Mouse (Mus musculus) stomach, postnatal 0 days (tissue): ENCODE measurements around the gene 4930415O20Rik. TPM values are rescaled to one million over a fixed set of nuclear protein-coding genes. Genes with fewer than 3 reads are reported as not detected.

Experiments
- ATAC-seq: fragments of 200-750 bp; cut with Nextera tagmentation; 2 replicates; pipeline ENCODE4 v1.8.0; 2017; ENCODE audit not compliant: low FRiP score, low TSS enrichment
- DNase-seq: peaks from one replicate; pipeline ENCODE4 v3.0.0-alpha.2; 2016; ENCODE audit warnings: low spot score
- H3K27ac ChIP-seq: fragments of 300-500 bp; sonication (generic); replicated peaks from 2 replicates; pipeline ENCODE4 v1.5.1; 2014; ENCODE audit warnings: mild to moderate bottlenecking, control low read depth
- H3K27me3 ChIP-seq: fragments of 300-500 bp; sonication (generic); 2 replicates; pipeline ENCODE4 v1.6.1; 2014; ENCODE audit warnings: low read length; ENCODE audit not compliant: control insufficient read depth, insufficient read depth
- H3K36me3 ChIP-seq: fragments of 300-500 bp; sonication (generic); 2 replicates; pipeline ENCODE4 v1.6.1; 2014; ENCODE audit warnings: low read length, mixed read lengths; ENCODE audit not compliant: control insufficient read depth, insufficient read depth
- H3K4me1 ChIP-seq: fragments of 300-500 bp; sonication (generic); replicated peaks from 2 replicates; pipeline ENCODE4 v1.6.1; 2014; ENCODE audit warnings: antibody characterized with exemption; ENCODE audit not compliant: control insufficient read depth, insufficient read depth
- H3K4me2 ChIP-seq: fragments of 300-500 bp; sonication (generic); replicated peaks from 2 replicates; pipeline ENCODE4 v1.6.1; 2014; ENCODE audit warnings: low read depth, mild to moderate bottlenecking, control low read depth, moderate library complexity
- H3K4me3 ChIP-seq: fragments of 300-500 bp; sonication (generic); 2 replicates; pipeline ENCODE4 v1.5.1; 2014; ENCODE audit warnings: low read depth, low read length, control low read depth
- H3K9ac ChIP-seq: fragments of 300-500 bp; sonication (generic); 2 replicates; pipeline ENCODE4 v1.6.1; 2014; ENCODE audit warnings: mild to moderate bottlenecking, low read length, control low read depth, mixed read lengths
- H3K9me3 ChIP-seq: fragments of 300-500 bp; sonication (generic); 2 replicates; pipeline ENCODE4 v1.6.1; 2016; ENCODE audit warnings: low read length; ENCODE audit not compliant: control insufficient read depth
- CTCF ChIP-seq: IDR thresholded peaks from 2 replicates; pipeline ENCODE4 v1.5.1; 2016; ENCODE audit warnings: antibody characterized with exemption, low read depth, mild to moderate bottlenecking, moderate library complexity
- EP300 ChIP-seq: optimal IDR thresholded peaks from 2 replicates; pipeline ENCODE3; 2016; ENCODE audit warnings: antibody characterized with exemption
- WGBS: fragments of 180-500 bp; shearing (Covaris S2); extraction: QIAGEN DNeasy Blood & Tissue Kit; methylation state at CpG from one replicate; pipeline ENCODE4 v1.1.7; 2014; 5-methylcytosine and 5-hydroxymethylcytosine counted together
- polyA plus RNA-seq: library from polyadenylated mRNA; unstranded; fragments of >200 nt; fragmentation: Nextera tagmentation; extraction: Ambion mirVana; gene quantifications from 2 replicates; pipeline ENCODE4 v1.2.1, GENCODE M21; 2015

Gene 4930415O20Rik
- polyA plus RNA-seq, 1 experiment from 2014 or later: 0.36 TPM

DNA sequence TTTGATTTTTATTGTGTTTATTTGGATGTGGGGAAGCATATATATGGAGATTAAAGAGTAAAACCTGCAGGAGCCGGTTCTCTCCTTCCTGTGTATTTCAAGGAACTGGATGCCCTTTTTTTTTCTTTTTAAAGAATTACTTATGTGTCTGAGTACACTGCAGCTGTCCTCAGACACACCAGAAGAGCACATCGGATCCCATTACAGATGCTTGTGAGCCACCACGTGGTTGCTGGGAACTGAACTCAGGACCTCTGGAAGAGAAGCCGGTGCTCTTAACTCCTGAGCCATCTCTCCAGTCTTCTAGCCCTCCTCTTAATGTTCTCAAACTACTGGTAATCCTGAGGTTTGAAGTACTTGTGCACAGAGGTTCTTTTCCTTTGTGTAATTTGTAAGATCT lies 32.9 kb upstream of the 4930415O20Rik start:
- H3K27me3 ChIP-seq: no peaks in the 10 kb centered on the region
- no peak overlapping the region for H3K9ac ChIP-seq
- H3K9me3 ChIP-seq: no peaks in the 10 kb centered on the region
- no peaks in the 10 kb centered on the region for H3K4me1 ChIP-seq
- no peak overlapping the region for H3K4me3 ChIP-seq
- no peak overlapping the region for H3K27ac ChIP-seq
- no peaks in the 10 kb centered on the region for H3K36me3 ChIP-seq
- TF ChIP-seq EP300 (no peak), CTCF (no peak)
- H3K4me2 ChIP-seq: no peak overlapping the region
- 67% methylated on average over 4 of the region's 4 CpGs for WGBS
- DNase-seq (no peak), ATAC-seq (no peak)

DNA sequence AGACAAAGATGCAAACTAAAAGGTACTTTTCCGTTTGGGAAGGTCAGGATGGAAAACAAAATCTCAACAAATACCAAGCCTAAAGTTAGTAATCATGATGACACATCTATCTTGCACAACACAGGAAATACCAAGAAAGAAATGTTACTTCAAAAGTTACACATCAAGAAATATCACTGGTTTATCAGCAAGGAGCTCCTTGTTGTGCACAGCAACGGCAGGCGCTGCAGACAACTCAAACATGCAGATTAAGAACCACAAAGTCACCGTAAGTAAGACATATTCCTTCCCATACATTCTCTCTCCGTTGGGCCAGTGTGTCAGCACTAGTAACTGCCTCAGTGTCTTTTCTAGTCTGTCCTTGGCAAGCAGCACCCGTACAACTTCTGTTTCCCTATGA lies 29.7 kb upstream of the 4930415O20Rik start:
- no peak overlapping the region for H3K4me3 ChIP-seq
- no peaks in the 10 kb centered on the region for H3K4me1 ChIP-seq
- WGBS: 75% methylated on average over 6 of the region's 6 CpGs
- DNase-seq: no peak
- no peak overlapping the region for H3K4me2 ChIP-seq
- H3K9me3 ChIP-seq: no peaks in the 10 kb centered on the region
- H3K27me3 ChIP-seq: no peaks in the 10 kb centered on the region
- TF ChIP-seq CTCF (no peak), EP300 (no peak)
- H3K36me3 ChIP-seq: peaks cover 16% of the 10 kb centered on the region
- no peak for ATAC-seq
- H3K27ac ChIP-seq: no peak overlapping the region
- H3K9ac ChIP-seq: no peak overlapping the region

DNA sequence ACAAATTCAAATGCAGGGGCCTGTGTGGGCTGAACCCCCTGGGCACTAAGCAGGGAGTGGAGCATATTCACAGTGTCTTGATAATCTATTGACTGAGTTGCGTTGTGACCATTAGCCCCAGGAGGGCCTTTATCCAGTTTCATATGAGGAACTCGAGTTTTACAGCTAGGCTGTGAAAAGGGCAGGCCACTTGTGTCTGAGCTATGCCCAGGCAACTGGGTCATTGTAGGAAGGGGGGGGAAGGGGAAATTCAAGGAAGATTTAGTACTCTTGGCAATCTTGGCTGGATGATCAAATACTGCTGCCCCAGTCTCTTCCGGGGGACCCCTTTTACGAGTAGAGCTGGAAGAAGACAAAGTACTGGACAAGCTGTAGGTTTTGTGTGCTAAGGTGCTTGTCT lies 27.5 kb upstream of the 4930415O20Rik start:
- H3K27me3 ChIP-seq: no peaks in the 10 kb centered on the region
- no peaks in the 10 kb centered on the region for H3K9me3 ChIP-seq
- H3K27ac ChIP-seq: no peak overlapping the region
- peaks cover 23% of the 10 kb centered on the region for H3K36me3 ChIP-seq
- TF ChIP-seq EP300 (no peak), CTCF (no peak)
- no peak overlapping the region for H3K4me2 ChIP-seq
- H3K9ac ChIP-seq: no peak overlapping the region
- 86% methylated on average over 4 of the region's 4 CpGs for WGBS
- DNase-seq: no peak
- no peaks in the 10 kb centered on the region for H3K4me1 ChIP-seq
- H3K4me3 ChIP-seq: no peak overlapping the region
- no peak for ATAC-seq

DNA sequence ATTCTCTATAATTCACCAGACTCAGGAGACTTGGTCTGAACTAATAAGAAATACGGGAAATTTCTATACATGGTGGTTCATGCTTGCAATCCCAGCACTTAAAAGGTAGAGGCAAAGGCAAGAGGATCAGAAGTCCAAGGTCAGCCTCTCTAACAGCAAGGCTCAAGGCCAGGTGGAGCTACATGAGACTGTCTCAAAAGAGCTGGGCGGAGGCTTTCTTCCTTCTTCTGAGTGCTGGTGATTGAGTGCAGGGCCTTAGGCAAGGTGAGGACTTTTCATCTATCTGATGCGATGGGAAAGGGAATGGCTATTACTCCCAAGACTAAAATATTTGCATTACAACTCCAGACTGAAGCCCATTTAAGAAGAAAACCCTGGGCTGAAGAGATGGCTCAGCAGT lies 25.7 kb upstream of the 4930415O20Rik start:
- Histone ChIP-seq H3K4me3 (no peak overlapping the region), H3K9me3 (no peaks in the 10 kb centered on the region), H3K4me2 (no peak overlapping the region), H3K27ac (no peak overlapping the region), H3K4me1 (no peaks in the 10 kb centered on the region), H3K36me3 (peaks cover 25% of the 10 kb centered on the region), H3K9ac (no peak overlapping the region), H3K27me3 (no peaks in the 10 kb centered on the region)
- no peak for TF ChIP-seq CTCF
- TF ChIP-seq EP300: no peak
- 87% methylated on average over 3 of the region's 3 CpGs for WGBS
- no peak for DNase-seq
- no peak for ATAC-seq

DNA sequence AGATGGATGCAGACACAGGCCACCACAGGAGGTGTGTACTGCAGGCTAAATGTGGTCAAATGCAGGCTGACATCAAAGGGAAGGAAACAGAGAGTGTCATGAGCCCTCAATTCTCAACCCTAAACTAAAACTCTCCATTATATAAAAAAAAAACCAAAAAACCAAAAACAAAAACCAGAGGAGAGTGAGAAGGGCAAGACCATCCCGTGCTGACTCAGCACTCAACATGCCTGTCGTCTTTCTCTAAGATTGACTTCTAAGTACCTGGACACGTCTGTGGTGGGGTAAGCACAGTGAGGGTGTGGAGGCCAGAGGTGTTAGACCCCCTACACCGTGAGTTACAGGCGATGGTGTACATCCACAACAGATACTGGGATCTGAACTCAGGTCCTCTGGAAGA lies 24.0 kb upstream of the 4930415O20Rik start:
- peaks cover 33% of the 10 kb centered on the region for H3K36me3 ChIP-seq

DNA sequence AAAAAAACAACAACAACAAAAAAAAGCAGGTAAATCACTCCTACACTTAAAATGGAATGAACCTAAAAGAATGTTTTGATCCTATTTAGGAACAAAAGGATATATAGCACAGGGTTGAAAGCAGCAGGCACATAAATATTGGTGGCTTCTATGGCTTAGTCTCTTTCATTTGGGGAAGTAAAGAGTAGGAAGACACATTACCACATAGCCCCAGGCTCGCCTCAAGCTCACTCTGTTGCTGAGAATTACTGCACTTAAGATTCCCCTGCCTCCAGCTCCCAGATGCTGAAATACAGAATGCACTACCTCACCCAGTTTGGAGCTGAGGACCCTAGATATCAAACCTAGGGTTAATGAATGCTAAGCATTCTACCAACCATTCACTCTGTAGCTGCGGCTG lies 18.0 kb upstream of the 4930415O20Rik start:
- no peaks in the 10 kb centered on the region for H3K4me1 ChIP-seq
- H3K9me3 ChIP-seq: no peaks in the 10 kb centered on the region
- no peak for DNase-seq
- H3K4me2 ChIP-seq: no peak overlapping the region
- H3K4me3 ChIP-seq: no peak overlapping the region
- H3K9ac ChIP-seq: no peak overlapping the region
- TF ChIP-seq EP300: no peak
- no peak for TF ChIP-seq CTCF
- H3K27me3 ChIP-seq: no peaks in the 10 kb centered on the region
- 89% methylated on average over 2 of the region's 2 CpGs for WGBS
- peaks cover 25% of the 10 kb centered on the region for H3K36me3 ChIP-seq
- no peak for ATAC-seq
- no peak overlapping the region for H3K27ac ChIP-seq

More for the DNA sequence above, 24.0 kb upstream of the 4930415O20Rik start:
- Histone ChIP-seq H3K4me2 (no peak overlapping the region), H3K27me3 (no peaks in the 10 kb centered on the region), H3K4me1 (no peaks in the 10 kb centered on the region), H3K9ac (no peak overlapping the region), H3K9me3 (no peaks in the 10 kb centered on the region), H3K4me3 (no peak overlapping the region), H3K27ac (no peak overlapping the region)
- TF ChIP-seq EP300: no peak
- no peak for TF ChIP-seq CTCF
- DNase-seq: no peak
- no peak for ATAC-seq
- 91% methylated on average over 5 of the region's 5 CpGs for WGBS
